Mouse (Mus musculus) testis, postnatal 10 days (tissue): ENCODE measurements around the gene Gm13696.
"Not testable (repeated sequence)": the region's sequence is repeated elsewhere in the genome, so short reads cannot be mapped to it uniquely, and the experiment has no call there.

Experiments used
- DNase-seq: peaks from one replicate; pipeline ENCODE4 v3.0.0; 2021; ENCODE audit warnings: low spot score

Gene Gm13696

DNA sequence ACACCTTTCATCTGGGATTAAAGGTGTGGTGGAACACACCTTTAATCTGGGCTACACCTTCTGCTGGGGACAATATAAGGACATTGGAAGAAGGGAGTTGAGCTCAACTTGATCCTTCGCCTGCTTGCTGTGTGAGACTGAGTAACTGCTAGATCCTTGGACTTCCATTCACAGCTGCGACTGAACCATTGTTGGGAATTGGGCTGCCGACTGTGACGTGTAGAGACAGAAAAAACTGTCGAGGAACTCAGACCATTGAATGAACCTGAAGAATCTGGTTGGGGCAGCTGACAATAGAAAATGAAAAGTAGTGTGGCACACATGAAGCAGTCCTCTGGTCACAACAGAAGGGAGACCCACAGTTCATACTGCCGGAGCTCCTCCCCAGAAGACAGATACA lies at the start of gene Gm13696:
Gene Gm13696, plus strand, starts transcription at position 301 of the 400 bp plus-strand sequence.
- not testable (repeated sequence) for DNase-seq

DNA sequence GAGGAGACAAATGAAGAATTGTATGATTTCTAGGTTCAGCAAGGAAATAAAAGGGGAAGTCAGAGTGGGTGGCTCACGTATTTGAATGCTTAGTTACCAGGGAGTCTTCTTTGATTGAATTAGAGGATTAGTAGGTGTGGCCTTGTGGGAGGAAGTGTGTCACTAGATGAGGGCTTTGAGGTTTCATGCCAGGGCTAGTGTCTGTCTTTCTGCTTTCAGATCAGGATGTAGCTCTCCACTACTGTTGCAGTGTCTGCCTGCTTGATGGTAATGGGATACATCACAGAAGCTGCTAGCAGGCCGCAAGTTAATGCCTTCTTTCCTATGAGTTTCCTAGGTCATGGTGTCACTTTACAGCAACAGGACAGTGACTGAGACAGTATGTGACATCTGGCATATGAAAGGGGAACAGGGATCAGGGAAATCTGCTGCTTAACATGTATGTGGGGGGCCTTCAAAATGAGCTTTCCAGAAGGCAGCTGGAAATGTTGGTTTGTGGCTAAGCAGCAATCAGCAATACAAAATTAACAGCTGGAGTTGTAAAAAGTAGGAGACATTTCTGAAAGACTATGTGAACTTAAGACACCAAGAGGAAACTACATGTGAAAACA lies 43.3 kb upstream of the Gm13696 start:
- no peak for DNase-seq

DNA sequence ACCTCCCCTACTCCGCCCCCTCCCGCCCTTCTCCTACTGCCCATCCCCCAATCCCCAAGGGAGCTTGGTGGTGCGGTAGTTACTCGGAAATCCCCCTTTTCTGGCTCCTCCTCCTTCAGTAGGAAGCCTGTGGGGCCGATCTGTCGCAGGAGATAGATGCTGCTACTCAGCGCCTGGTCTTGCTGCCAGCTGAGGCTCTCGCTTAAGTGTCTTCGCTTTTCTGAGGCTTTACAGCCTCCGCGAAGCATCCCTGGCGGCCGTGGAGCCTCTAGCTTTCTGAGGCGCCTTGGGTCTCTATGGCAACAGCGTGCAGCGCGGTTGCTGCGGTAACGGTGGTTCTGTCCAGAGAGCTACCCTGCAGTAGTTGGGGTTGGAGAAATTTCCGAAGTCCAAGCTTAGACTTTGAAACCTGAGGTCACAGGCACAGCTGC lies 32.0 kb upstream of the Gm13696 start, which contains the start of gene Zswim2:
Gene Zswim2, minus strand, starts transcription at position 298 of the 431 bp plus-strand sequence.
- peak; percentile 55 for DNase-seq

DNA sequence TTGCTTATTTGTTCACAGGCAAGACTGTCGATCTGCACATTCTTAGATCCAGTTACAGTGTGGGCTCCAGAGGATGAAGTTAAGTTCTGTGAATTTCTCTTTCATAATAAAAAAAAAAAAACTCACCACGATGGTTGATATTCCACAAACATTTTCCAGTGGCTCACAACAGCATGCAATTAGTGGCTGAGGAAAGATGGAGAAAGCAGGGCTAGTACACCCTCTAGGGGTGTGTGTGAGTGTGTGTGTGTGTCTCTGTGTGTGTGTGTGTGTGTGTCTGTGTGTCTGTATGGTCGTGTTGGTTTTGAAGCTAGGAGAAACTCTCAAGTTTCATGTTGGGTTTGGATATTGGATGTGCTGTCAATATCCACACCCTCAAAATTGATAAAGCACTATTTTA lies 31.5 kb upstream of the Gm13696 start:
- no peak for DNase-seq

DNA sequence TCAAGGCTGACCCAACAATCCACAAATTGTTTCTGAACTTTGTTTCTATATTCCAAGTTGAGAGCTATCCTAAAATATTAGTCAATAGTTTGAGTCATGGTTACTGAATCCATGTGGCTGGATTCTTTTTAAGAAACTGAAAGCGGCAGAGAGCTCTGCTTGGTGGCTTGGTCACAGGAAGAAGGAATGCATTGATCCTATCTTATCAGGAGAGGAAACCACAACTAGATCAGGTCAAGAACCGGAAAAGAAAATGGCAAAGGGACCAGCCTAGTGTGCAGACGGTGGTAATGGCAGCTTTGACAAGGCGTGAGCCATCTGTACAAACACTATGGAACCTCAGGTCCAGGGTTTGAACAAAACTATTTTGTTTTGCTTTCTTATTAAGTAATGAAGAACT lies 31.1 kb upstream of the Gm13696 start:
- no peak for DNase-seq

DNA sequence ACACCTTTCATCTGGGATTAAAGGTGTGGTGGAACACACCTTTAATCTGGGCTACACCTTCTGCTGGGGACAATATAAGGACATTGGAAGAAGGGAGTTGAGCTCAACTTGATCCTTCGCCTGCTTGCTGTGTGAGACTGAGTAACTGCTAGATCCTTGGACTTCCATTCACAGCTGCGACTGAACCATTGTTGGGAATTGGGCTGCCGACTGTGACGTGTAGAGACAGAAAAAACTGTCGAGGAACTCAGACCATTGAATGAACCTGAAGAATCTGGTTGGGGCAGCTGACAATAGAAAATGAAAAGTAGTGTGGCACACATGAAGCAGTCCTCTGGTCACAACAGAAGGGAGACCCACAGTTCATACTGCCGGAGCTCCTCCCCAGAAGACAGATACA lies 17.5 kb upstream of the Gm13696 start, which contains the start of gene Gm13698:
Gene Gm13698, plus strand, starts transcription at position 301 of the 400 bp plus-strand sequence.
- not testable (repeated sequence) for DNase-seq

DNA sequence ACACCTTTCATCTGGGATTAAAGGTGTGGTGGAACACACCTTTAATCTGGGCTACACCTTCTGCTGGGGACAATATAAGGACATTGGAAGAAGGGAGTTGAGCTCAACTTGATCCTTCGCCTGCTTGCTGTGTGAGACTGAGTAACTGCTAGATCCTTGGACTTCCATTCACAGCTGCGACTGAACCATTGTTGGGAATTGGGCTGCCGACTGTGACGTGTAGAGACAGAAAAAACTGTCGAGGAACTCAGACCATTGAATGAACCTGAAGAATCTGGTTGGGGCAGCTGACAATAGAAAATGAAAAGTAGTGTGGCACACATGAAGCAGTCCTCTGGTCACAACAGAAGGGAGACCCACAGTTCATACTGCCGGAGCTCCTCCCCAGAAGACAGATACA lies 11.7 kb upstream of the Gm13696 start, which contains the start of gene Gm13693:
Gene Gm13693, plus strand, starts transcription at position 301 of the 400 bp plus-strand sequence.
- not testable (repeated sequence) for DNase-seq

DNA sequence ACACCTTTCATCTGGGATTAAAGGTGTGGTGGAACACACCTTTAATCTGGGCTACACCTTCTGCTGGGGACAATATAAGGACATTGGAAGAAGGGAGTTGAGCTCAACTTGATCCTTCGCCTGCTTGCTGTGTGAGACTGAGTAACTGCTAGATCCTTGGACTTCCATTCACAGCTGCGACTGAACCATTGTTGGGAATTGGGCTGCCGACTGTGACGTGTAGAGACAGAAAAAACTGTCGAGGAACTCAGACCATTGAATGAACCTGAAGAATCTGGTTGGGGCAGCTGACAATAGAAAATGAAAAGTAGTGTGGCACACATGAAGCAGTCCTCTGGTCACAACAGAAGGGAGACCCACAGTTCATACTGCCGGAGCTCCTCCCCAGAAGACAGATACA lies 5.9 kb upstream of the Gm13696 start, which contains the start of gene Gm13695:
Gene Gm13695, plus strand, starts transcription at position 301 of the 400 bp plus-strand sequence.
- not testable (repeated sequence) for DNase-seq

DNA sequence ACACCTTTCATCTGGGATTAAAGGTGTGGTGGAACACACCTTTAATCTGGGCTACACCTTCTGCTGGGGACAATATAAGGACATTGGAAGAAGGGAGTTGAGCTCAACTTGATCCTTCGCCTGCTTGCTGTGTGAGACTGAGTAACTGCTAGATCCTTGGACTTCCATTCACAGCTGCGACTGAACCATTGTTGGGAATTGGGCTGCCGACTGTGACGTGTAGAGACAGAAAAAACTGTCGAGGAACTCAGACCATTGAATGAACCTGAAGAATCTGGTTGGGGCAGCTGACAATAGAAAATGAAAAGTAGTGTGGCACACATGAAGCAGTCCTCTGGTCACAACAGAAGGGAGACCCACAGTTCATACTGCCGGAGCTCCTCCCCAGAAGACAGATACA lies 5.7 kb downstream of the Gm13696 start, which contains the start of gene Gm13694:
Gene Gm13694, plus strand, starts transcription at position 301 of the 400 bp plus-strand sequence.
- DNase-seq = not testable (repeated sequence)

DNA sequence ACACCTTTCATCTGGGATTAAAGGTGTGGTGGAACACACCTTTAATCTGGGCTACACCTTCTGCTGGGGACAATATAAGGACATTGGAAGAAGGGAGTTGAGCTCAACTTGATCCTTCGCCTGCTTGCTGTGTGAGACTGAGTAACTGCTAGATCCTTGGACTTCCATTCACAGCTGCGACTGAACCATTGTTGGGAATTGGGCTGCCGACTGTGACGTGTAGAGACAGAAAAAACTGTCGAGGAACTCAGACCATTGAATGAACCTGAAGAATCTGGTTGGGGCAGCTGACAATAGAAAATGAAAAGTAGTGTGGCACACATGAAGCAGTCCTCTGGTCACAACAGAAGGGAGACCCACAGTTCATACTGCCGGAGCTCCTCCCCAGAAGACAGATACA lies 11.5 kb downstream of the Gm13696 start, which contains the start of gene Gm13697:
Gene Gm13697, plus strand, starts transcription at position 301 of the 400 bp plus-strand sequence.
- DNase-seq = not testable (repeated sequence)

DNA sequence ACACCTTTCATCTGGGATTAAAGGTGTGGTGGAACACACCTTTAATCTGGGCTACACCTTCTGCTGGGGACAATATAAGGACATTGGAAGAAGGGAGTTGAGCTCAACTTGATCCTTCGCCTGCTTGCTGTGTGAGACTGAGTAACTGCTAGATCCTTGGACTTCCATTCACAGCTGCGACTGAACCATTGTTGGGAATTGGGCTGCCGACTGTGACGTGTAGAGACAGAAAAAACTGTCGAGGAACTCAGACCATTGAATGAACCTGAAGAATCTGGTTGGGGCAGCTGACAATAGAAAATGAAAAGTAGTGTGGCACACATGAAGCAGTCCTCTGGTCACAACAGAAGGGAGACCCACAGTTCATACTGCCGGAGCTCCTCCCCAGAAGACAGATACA lies 17.3 kb downstream of the Gm13696 start, which contains the start of gene Gm13691:
Gene Gm13691, plus strand, starts transcription at position 301 of the 400 bp plus-strand sequence.
- DNase-seq = not testable (repeated sequence)

DNA sequence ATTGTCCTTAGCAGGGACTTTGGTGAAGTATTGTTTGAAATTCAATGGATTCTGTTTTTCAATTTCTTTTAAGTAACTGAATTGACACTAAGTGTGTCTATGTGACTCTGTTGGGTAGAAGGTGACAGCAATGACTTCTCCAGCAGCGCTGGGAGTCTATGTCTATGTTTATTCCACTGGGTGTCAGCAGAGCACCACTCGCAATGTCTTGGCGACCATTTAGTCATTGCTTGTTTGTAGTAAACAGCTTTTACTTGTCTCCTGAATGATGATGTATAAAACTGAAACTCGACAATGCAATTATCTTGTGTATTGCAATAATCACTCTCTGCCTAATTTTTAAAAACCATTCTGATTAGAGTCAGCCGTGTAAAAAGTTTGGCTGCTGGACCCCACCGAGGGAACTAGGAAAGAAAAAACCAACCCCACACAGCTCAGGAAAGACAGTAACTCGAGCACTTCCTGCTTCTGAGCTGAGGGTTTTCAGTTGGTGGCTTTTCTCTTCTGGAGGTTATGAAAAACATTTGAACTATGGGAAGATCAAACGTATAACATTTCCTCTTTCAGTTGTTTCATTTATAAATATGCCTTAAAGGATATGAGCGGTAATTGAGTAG lies 20.8 kb downstream of the Gm13696 start:
- DNase-seq = not testable (repeated sequence)

DNA sequence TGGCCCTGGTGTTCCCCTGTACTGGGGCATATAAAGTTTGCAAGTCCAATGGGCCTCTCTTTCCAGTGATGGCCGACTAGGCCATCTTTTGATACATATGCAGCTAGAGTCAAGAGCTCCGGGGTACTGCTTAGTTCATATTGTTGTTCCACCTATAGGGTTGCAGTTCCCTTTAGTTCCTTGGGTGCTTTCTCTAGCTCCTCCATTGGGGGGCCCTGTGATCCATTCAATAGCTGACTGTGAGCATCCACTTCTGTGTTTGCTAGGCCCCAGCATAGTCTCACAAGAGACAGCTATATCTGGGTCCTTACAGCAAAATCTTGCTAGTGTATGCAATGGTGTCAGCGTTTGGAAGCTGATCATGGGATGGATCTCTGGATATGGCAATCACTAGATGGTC lies 21.6 kb downstream of the Gm13696 start:
- not testable (repeated sequence) for DNase-seq

DNA sequence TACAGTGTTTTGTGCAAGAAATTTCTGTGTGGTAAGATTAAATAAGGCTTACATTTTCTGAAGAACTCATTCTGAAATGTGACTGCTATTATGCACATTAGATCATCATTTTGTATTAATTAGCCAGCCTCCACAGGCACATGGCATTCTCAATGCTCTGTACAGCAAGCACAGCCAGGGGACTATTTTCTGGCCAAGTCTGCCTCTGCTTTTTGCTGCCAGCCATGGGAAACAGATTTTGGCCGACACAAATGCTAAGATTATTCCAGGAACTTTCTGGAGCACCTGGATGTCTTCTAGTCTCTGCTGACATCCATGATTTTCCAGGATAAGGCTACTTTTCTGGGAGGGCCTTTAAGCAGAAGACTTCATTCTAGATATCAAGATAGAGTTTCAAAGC lies 36.0 kb downstream of the Gm13696 start:
- no peak for DNase-seq

DNA sequence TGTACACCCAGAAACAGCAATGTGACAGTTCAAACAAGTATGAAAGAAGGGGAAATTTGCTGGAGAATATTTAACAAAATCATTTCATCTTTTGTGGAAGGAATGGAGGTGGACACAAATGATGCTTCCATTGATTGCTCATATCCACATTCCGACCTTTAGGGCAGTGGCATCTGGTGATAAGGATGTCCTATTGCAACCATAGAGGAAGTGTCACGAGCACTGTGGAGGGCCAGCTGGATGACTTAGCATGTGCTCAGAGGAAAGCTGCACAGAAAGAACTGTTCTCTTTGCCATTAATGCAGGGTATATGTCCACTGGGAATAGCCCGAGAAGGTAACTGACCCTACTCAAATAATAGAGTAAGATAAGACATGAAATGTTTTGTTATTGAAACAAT lies 36.9 kb downstream of the Gm13696 start:
- DNase-seq = no peak

DNA sequence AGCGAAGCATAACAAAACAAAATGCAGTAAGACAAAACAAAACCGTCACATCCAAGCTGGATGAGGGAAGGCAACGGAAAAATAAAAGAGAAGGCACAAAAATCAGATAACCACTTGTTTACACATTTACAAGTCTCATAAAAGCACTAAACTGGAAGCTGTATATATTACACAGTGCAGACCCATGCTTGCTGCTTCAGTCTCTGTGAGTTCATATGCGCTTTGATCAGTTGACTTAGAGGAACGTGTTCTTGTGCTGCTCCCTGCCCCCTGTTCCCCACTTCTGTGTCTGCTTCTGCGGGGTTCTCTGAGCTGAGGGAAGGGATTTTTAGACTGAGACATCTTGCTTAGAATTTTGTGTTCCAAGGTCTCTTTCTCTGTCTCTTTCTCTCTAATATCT lies 41.6 kb downstream of the Gm13696 start:
- no peak for DNase-seq

DNA sequence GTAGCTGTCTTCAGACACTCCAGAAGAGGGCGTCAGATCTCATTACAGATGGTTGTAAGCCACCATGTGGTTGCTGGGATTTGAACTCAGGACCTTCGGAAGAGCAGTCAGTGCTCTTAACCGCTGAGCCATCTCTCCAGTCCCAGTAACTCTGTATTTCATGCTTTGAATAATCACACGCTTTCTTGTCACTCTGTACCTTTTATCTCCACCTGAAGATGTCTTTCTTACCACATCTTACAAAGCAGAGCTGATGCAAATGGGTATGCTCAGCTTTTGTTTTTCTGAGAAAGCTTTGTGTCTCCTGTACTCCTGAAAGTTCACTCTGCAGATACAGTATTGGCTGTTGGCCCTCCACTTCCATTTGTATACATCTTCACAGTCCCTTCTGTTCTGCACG lies 43.4 kb downstream of the Gm13696 start:
- DNase-seq = not testable (repeated sequence)

DNA sequence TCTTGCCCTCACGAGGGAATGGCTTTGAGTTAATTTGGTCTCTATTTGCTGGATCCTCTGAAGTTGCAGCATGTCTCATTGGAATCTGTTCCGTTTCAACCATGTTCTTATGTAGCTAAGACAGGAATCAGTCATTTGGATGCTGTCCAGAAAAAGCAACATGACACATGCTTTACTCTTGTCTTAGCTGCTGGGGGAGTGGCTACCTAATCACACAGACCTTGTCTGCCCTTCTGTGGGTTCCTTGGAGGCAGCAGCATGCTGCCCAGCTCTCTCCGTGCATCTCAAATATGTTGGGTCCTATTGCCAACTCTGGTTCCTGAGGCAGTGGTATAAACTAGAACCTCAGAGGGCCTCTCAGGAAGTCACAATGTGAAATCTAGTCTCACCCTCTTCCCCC lies 45.4 kb downstream of the Gm13696 start:
- DNase-seq = no peak

DNA sequence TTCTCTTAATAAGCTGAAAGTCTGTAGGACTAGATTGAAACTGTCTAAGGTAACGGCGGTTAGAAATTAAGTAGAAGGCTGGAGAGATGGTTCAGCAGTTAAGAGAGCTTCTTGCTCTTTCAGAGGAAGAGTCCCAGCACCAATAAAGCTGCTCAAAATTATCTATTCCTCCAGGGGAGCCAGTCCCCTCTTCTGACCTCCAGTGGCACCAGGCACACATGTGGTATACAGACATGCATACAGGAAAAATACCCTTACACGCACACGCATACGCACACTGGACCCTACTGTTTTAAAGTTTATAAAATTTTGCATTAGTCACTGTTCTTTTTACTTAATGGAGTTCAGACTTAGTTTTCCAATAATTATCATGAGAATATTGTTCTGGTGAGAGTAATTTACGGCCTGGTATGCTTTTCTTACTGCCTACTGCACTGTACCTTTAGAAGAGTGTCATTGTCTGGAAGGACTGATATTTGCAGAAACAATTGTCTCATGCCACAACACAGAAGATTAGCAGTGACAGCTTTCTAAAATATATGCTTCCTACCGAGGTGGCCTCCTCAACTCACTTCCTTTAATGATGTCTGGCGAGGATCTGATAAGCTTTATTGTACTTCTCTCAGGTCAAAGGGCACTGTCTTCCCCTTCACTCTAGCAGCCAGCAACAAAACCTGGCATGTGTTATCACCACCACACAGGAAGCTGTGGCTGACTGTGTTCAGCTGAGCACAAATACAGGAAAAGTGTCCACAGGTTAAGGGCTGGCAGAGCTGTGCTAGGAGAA lies 46.8 kb downstream of the Gm13696 start:
- DNase-seq = no peak

DNA sequence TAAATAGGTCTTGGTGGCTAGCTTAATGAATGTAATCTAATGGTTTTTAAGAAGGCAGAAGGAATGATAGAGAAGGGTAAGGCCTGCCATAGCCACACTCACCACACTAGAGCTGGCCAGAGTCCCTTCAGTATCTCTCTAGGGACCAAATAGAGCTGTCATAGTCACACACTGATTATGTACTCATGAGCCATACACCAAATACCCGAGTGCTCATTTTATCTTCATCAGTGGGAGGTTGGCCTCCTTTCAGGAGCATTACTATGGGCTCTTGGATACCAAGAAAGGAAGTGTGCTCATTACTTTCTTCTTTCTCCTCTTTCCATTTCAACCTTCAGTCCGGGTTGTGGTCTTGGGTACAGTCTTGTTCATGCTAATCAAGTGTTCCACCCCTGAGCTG lies 49.0 kb downstream of the Gm13696 start:
- no peak for DNase-seq

DNA sequence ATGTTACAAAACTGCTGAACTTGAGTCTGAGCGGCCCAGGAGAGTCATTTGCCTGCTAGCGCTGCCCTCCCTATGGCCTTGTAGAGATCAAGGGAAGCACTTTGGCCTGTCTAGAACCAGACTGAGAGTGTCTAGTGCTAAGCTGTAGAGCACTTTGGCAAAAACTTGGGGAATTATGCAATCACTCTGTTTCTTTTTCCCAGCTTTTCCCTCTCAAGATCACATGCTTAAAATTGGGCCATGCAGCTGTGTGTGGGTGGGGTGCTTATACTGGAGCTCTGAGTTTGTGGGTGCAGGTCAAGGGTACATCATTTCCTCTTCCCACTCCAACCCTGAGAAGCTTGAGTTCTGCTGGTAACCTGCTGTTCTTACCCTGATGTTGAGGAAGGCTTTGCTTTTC lies 50.0 kb downstream of the Gm13696 start:
- no peak for DNase-seq

DNA sequence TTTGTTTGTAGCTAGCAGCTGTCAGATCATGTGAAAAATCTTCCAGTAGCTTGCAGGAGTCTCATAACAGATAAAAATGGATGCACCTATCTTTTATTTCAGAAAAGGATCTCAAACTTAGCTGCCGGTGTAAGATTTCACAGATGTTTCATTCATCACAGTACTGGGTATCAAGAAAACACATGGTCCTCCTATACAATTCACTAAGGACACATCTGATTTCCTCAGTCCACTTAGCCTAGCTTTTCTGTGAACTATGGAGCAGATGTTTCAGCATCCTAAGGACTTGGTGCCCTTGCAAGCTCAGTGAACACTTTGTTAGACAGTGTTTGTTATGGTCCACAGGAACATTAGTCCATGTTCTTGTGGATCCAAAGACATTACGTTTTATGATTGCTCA lies 50.4 kb downstream of the Gm13696 start:
- no peak for DNase-seq
